Mouse (Mus musculus) limb, embryonic 14.5 days (tissue): ENCODE measurements at regions not wholly inside any gene's neighbourhood (a gene's known extent, or its start where the extent isn't known, plus 50 kb on each side); places are given as distances from the start of the nearest gene placed in this dataset.

Experiments
- ATAC-seq: fragments of 200-750 bp; cut with Nextera tagmentation; 2 replicates; pipeline ENCODE4 v1.8.0; 2017; ENCODE audit warnings: low read depth, moderate number of reproducible peaks, moderate TSS enrichment; ENCODE audit not compliant: low FRiP score
- DNase-seq: peaks from one replicate; pipeline ENCODE4 v3.0.0-alpha.2; 2015; ENCODE audit warnings: low spot score
- H3K27ac ChIP-seq: fragments of 300-500 bp; sonication (generic); replicated peaks from 2 replicates; pipeline ENCODE4 v1.5.1; 2014; ENCODE audit warnings: low read depth, mild to moderate bottlenecking, low read length, moderate library complexity, mixed read lengths
- H3K27me3 ChIP-seq: fragments of 300-500 bp; sonication (generic); 2 replicates; pipeline ENCODE4 v1.6.1; 2014; ENCODE audit warnings: low read length, mixed read lengths; ENCODE audit not compliant: control insufficient read depth, insufficient read depth
- H3K36me3 ChIP-seq: fragments of 300-500 bp; sonication (generic); 2 replicates; pipeline ENCODE4 v1.6.1; 2014; ENCODE audit warnings: mild to moderate bottlenecking, low read length, moderate library complexity, mixed read lengths; ENCODE audit not compliant: control insufficient read depth, insufficient read depth
- H3K4me1 ChIP-seq: fragments of 300-500 bp; sonication (generic); 2 replicates; pipeline ENCODE4 v1.6.1; 2014; ENCODE audit warnings: antibody characterized with exemption, low read length, mixed read lengths; ENCODE audit not compliant: control insufficient read depth, insufficient read depth
- H3K4me2 ChIP-seq: fragments of 300-500 bp; sonication (generic); replicated peaks from 2 replicates; pipeline ENCODE4 v1.6.1; 2014; ENCODE audit warnings: low read depth, mild to moderate bottlenecking, low read length, moderate library complexity; ENCODE audit not compliant: severe bottlenecking
- H3K4me3 ChIP-seq: fragments of 300-500 bp; sonication (generic); replicated peaks from 2 replicates; pipeline ENCODE4 v1.5.1; 2014; ENCODE audit warnings: low read length
- H3K9ac ChIP-seq: fragments of 300-500 bp; sonication (generic); 2 replicates; pipeline ENCODE4 v1.6.1; 2014; ENCODE audit warnings: mild to moderate bottlenecking, low read depth, low read length, moderate library complexity; ENCODE audit not compliant: severe bottlenecking
- H3K9me3 ChIP-seq: fragments of 300-500 bp; sonication (generic); 2 replicates; pipeline ENCODE4 v1.6.1; 2016; ENCODE audit warnings: low read length; ENCODE audit not compliant: control insufficient read depth
- POLR2A ChIP-seq: fragments of 200-500 bp; IDR thresholded peaks from 2 replicates; pipeline ENCODE4 v1.8.0; 2012; ENCODE audit warnings: inconsistent platforms, mild to moderate bottlenecking, moderate library complexity, borderline replicate concordance; ENCODE audit not compliant: insufficient read depth, insufficient read length; ENCODE audit errors: extremely low read depth
- WGBS: fragments of 180-500 bp; shearing (Covaris S2); extraction: QIAGEN DNeasy Blood & Tissue Kit; methylation state at CpG from one replicate; pipeline ENCODE4 v1.1.7; 2014; 5-methylcytosine and 5-hydroxymethylcytosine counted together

DNA sequence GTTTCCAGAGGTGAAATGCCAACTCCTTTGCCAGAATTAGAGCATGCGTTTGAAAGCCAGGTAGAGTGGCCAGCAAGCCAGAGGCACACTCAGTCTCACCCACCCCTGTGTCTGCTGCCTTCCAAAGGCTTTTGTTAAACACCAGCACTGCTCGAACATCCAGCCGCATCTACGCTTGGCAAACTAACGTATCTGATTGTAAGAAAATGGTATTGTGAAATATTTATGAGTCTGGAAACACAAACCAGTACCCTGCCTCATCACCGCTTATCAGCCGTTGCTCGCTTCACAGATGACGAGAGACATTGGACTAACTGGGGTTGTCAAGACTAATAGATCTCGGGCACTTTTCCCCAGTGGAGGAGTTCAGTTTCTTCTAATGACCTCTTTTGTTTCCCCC lies 287.3 kb downstream of the Rwdd3 start:
- DNase-seq: no peak
- no peak overlapping the region for H3K27ac ChIP-seq
- 68% methylated on average over 10 of the region's 10 CpGs for WGBS

GRCm38 (mm10) chr3:120883650-120884049 lies 287.8 kb downstream of the Rwdd3 start:
- no peak for DNase-seq
- Histone ChIP-seq H3K4me1 (peaks cover 3% of the 10 kb centered on the region; the same call in 1 of the 2 replicates), H3K4me2 (no peak overlapping the region), H3K27ac (no peak overlapping the region), H3K27me3 (no peaks in the 10 kb centered on the region), H3K9me3 (no peaks in the 10 kb centered on the region), H3K36me3 (no peaks in the 10 kb centered on the region), H3K4me3 (no peak overlapping the region), H3K9ac (no peak overlapping the region)
- no peak for TF ChIP-seq POLR2A
- 51% methylated on average over 5 of the region's 5 CpGs for WGBS
- no peak for ATAC-seq

More for the DNA sequence above, 287.3 kb downstream of the Rwdd3 start:
- no peaks in the 10 kb centered on the region for H3K27me3 ChIP-seq
- no peak for TF ChIP-seq POLR2A
- H3K9ac ChIP-seq: no peak overlapping the region
- H3K36me3 ChIP-seq: no peaks in the 10 kb centered on the region
- no peak overlapping the region for H3K4me2 ChIP-seq
- no peak overlapping the region for H3K4me3 ChIP-seq
- no peak for ATAC-seq
- H3K4me1 ChIP-seq: peaks cover 3% of the 10 kb centered on the region; the same call in 1 of the 2 replicates
- no peaks in the 10 kb centered on the region for H3K9me3 ChIP-seq

GRCm38 (mm10) chr3:120879409-120879808 lies 292.1 kb downstream of the Rwdd3 start:
- DNase-seq (no peak), ATAC-seq (no peak)
- no peak for TF ChIP-seq POLR2A
- H3K9ac ChIP-seq: no peak overlapping the region
- H3K27me3 ChIP-seq: no peaks in the 10 kb centered on the region
- no peak overlapping the region for H3K27ac ChIP-seq
- no peaks in the 10 kb centered on the region for H3K9me3 ChIP-seq
- H3K4me1 ChIP-seq: no peaks in the 10 kb centered on the region
- 80% methylated on average over 2 of the region's 2 CpGs for WGBS
- no peaks in the 10 kb centered on the region for H3K36me3 ChIP-seq
- H3K4me2 ChIP-seq: no peak overlapping the region
- H3K4me3 ChIP-seq: no peak overlapping the region

DNA sequence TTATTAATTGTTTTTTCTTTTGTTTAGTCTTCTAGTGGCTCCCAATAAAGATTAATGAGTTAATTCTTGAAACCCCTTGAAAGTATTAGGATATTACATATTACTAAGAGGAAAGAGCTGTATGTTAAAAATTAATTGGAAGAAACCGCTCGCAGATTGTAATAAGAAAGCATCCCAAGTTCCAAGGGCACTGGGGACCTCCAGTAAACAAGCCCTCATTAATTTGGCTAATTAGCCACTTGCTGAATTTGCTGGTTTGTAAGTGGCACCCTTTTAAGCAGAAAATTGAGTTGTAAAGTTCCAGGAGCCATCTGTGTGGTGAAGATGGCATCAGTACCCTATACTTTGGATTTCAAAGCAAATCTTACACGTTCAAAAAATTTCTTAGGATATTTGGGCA lies 295.8 kb downstream of the Rwdd3 start:
- no peaks in the 10 kb centered on the region for H3K9me3 ChIP-seq
- no peak for ATAC-seq
- whole genome bisulfite sequencing: 52% methylated on average over 3 of the region's 3 CpGs
- no peaks in the 10 kb centered on the region for H3K36me3 ChIP-seq
- H3K4me3 ChIP-seq: no peak overlapping the region
- TF ChIP-seq POLR2A: no peak
- no peak overlapping the region for H3K9ac ChIP-seq
- H3K4me2 ChIP-seq: no peak overlapping the region
- H3K27me3 ChIP-seq: no peaks in the 10 kb centered on the region
- H3K4me1 ChIP-seq: no peaks in the 10 kb centered on the region
- no peak overlapping the region for H3K27ac ChIP-seq
- no peak for DNase-seq

DNA sequence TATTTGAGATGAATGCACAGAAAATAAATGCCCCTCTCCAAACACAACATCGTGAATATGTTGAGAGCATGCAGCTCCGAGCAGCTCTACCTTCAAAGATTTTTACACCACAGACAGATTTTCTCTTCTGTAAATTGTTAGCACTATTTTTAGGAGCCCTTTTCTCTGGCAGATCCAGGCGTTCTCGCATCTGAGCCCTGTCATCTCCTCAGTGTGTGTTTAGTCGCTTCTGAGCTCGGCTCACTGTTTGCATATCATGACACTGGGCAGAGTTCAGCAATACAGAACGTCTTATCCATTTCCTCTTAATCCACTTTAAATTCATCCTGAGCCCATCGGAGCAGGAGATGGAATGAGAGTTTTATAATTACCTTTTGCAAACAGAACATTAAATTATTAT lies 306.5 kb downstream of the Rwdd3 start:
- 79% methylated on average over 8 of the region's 8 CpGs for WGBS
- H3K27me3 ChIP-seq: no peaks in the 10 kb centered on the region
- H3K36me3 ChIP-seq: no peaks in the 10 kb centered on the region
- no peaks in the 10 kb centered on the region for H3K9me3 ChIP-seq
- no peak overlapping the region for H3K4me2 ChIP-seq
- DNase-seq (no peak), ATAC-seq (no peak)
- H3K4me3 ChIP-seq: no peak overlapping the region
- no peak for TF ChIP-seq POLR2A
- no peak overlapping the region for H3K9ac ChIP-seq
- no peaks in the 10 kb centered on the region for H3K4me1 ChIP-seq
- no peak overlapping the region for H3K27ac ChIP-seq

- Histone ChIP-seq H3K9me3 (no peaks in the 10 kb centered on the region), H3K27ac (no peak overlapping the region), H3K4me1 (no peaks in the 10 kb centered on the region), H3K4me3 (no peak overlapping the region), H3K36me3 (no peaks in the 10 kb centered on the region), H3K4me2 (no peak overlapping the region), H3K27me3 (no peaks in the 10 kb centered on the region), H3K9ac (no peak overlapping the region)
- no peak for TF ChIP-seq POLR2A
- WGBS: 81% methylated on average over 4 of the region's 4 CpGs
- DNase-seq (no peak), ATAC-seq (no peak)
Measured at GRCm38 (mm10) chr3:120861641-120862040, 309.9 kb downstream of the Rwdd3 start.
